Mouse (Mus musculus) hematopoietic stem cell, adult 5-6 weeks (primary cell): ENCODE measurements around the gene Tgfb3. TPM values are rescaled to one million over a fixed set of nuclear protein-coding genes. Genes with fewer than 3 reads are reported as not detected.
A peak's percentile ranks its signal among the peaks of the same experiment; 100 is the strongest.

ENCODE experiments used
- ATAC-seq, 2 experiments: fragments of 125-278 bp in 1 of 2; replicated peaks in 1 of 2; 2 replicates each; pipeline ENCODE4 v1.8.0; 2016 to 2017; ENCODE audit warnings: inconsistent platforms in 2 of 2, mild to moderate bottlenecking in 2 of 2, moderate number of reproducible peaks in 2 of 2, low read depth in 1 of 2, moderate TSS enrichment in 1 of 2; ENCODE audit not compliant: low FRiP score in 2 of 2, poor library complexity in 2 of 2, severe bottlenecking in 2 of 2, insufficient read depth in 1 of 2, low TSS enrichment in 1 of 2
- total RNA-seq: library from RNA; stranded (forward); fragments of 172-1452, 232-1000 nt; gene quantifications from 2 replicates; pipeline ENCODE4 v1.2.3, GENCODE M21; 2017

The Tgfb3 gene
- total RNA-seq, 1 experiment from 2014 or later = 0.55 TPM

- ATAC-seq = no peak
Measured at GRCm38 (mm10) chr12:86088042-86088441, 9.2 kb upstream of the Tgfb3 start.

DNA sequence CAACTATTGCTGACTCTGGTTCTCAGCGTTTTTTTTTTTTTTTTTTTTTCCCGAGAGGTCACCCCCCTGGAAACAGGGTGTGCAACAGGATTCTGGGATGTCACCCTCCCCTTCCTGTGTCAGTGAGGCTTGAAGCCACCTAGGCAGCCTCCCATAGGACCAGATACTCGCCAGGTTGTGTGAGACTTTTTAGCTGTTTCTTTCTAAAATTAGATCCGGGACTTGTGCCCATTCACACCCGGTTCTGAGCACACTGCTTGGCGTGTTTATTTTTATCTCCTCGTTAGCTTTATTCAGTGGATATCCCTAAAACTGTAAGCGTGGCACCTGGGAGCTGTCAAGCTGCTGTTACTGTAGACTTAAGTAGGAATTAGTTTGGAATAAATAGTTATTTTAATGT lies 7.7 kb upstream of the Tgfb3 start:
- no peak for ATAC-seq

DNA sequence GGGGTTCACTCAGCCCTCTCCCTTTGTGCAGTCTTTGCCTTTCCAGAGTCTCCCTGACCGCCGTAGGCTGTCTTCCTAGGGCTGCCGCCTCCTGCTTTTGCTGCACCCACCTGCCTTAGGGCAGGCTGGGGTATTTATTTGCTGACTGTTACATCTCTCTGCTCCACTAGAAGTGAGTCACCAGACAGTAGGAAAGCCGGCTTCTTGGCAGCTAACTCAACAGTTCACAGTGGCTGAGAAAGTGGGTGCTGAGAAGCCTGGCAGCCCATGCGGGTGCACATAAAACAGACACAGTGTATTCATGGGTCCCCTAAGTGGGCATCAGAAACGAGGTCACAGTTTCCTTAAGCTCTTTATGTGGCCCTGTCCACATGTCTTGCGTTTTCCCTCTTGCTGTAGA lies 7.0 kb upstream of the Tgfb3 start:
- ATAC-seq = no peak

DNA sequence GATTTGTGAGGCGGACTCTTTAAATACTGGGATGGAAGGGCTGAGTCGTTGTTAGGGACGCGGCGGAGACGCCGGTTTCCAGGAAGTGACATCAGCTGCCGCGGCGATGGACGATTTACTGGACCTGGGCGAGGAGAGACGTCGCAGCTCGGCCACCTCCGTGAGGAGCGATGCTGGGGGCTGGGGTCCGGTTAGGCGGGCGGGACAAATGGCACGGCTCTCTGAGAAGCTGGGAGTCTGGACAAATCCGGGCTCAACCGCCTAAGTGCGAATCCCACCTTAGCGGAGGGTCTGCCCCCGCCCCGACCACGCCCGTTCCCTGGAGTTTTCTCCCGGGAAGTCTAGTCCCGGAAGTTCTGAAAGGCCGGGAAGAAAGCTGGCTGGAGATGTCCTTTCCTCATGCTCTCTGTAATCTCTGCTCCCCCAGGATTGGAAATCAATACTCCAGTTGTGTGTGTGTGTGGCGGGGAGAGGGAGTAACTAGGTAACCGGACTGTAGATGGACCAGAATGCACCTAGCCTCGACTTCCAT lies 3.7 kb upstream of the Tgfb3 start, which contains the start of gene Ift43:
Gene Ift43, plus strand, starts transcription at position 61 of the 532 bp plus-strand sequence.
- peak in 1 of 2 experiments; percentile 49; a peak in 3 of 4 replicates for ATAC-seq

- ATAC-seq = peak; percentile 90 to 93
Measured at GRCm38 (mm10) chr12:86079202-86079667, 394 bp upstream of the Tgfb3 start.

DNA sequence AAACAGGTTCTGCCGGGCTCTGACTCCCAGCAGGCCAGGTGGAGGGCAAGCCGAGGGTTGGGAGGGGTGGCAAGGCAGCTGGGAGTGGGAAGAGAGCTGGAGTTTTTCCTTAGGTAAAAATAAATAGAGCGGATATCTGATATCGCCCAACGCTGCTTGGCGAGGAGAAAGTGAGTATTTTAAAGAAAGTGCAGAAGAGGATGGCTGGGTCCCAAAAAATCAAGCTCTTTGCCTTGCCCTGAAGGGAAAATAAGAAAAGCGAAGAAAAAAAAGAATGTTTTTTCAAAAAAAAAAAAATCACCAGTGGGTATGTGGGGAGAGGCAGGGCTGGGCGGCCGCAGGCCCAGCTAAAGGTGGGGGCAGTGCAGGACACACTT lies 677 bp downstream of the Tgfb3 start:
- ATAC-seq = no peak

DNA sequence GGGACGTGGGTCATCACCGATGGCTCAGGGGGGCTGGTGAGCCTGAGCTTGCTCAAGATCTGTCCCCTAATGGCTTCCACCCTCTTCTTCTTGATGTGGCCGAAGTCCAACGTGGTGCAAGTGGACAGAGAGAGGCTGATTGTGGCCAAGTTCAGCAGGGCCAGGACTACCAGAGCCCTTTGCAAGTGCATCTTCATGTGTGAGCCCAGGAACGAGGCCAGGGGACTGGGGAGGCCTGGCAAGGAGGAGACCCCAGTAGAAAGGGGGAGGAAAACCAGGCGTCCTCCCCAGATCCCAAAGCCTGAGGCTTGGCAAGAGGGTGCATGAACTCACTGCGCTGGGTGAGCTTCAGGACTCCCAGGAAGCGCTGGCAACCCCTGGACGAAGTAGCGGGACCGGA lies 1.1 kb downstream of the Tgfb3 start:
- no peak for ATAC-seq

DNA sequence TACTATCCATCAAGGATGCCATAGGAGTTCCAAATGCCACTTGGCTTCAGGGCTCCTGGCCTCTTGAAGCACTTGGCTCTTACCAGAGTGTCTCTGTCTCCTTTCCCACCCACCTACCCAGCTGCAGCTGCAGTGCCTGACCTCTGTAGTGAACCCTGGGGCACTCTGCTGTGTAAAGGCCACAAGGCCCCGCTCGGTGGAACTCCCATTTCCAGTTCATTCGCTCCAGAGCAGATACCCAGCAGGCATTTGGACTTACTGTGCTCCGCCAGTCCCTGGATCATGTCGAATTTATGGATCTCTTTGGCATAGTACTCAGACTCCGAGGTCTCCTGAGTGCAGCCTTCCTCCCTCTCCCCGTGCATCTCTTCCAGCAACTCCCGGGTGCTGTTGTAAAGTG lies 1.5 kb downstream of the Tgfb3 start:
- ATAC-seq = no peak

- ATAC-seq = no peak
Measured at GRCm38 (mm10) chr12:86076321-86076901, 2.4 kb downstream of the Tgfb3 start.

- ATAC-seq = no peak
Measured at GRCm38 (mm10) chr12:86075358-86075757, 3.5 kb downstream of the Tgfb3 start.

DNA sequence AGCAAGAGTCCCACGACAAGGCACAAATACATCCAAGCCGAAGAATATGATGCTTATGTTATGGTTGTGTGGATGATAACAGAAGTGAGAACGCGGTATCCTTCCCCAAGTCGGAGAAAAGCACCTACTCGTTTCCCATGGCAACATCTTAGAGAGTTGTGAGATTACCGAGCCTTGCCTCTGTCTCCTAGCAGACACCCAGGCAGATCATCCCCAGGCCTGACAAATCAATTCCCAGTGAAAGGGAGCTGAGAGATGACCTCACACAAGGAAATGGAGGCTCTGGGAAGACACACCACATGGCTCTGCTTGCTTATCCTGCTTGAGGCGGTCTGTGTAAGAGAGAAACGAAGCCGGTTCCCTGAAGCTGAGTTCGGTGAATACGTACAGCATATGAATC lies 4.2 kb downstream of the Tgfb3 start:
- no peak for ATAC-seq

GRCm38 (mm10) chr12:86071432-86071831 lies 7.4 kb downstream of the Tgfb3 start:
- no peak for ATAC-seq

- ATAC-seq = no peak
Measured at GRCm38 (mm10) chr12:86064796-86065195, 14.0 kb downstream of the Tgfb3 start.

GRCm38 (mm10) chr12:86059341-86059740 lies 19.5 kb downstream of the Tgfb3 start:
- no peak for ATAC-seq

DNA sequence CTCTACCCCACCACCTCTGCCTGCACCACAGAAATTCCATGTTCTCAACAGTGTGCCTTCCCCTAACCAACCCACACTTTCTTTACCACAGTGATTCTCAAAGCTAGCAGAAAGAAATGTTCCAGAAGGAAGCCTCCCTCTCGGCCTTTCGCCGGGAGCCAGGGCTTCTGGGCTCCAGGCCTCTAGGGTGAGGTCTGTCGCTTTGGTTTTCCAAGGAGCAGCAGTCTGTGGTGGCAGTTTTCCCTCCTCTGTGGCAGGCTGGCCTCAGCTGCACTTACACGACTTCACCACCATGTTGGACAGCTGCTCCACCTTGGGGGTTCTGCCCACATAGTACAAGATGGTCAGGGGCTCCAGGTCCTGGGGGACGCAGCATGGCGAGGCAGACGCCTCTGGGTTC lies 21.3 kb downstream of the Tgfb3 start:
- ATAC-seq = no peak

GRCm38 (mm10) chr12:86056976-86057375 lies 21.9 kb downstream of the Tgfb3 start:
- ATAC-seq = no peak

DNA sequence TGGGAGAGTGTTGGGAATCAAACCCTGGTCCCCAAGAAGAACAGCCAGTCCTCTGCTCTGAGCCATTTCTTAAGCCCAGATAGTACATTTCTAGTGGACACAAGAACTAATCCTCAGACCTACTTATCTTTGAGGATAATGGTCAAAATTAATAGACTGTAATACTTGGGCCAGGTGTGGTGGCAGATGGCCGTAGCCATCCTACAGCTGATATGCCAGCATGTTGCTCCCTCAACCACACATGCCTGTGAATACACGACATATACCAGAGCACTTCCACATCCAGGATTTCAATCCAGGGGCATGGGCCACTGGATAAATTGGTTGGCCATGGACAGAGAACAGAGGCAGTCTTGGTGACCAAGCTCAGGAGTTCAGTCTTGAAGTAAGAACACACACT lies 23.5 kb downstream of the Tgfb3 start:
- ATAC-seq = no peak

DNA sequence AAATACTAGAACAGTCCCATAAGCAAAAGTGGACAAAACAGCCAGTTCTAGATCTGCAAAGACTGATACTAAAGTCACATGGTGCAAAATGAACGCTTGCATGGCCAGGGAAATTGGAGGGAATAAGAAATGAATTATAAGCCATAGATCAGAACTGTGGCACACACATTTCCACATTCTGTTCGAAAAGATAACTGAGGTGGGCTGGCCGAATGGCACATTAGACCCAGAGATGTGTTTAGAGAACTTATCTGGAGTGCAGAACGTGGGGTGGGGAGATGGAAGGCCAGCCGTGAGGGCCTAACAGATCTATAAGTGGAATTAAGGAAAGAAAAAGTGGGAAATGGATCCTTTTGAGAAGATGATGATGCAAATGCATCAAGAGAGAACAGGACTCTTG lies 27.4 kb downstream of the Tgfb3 start:
- ATAC-seq = no peak

GRCm38 (mm10) chr12:86049813-86050212 lies 29.0 kb downstream of the Tgfb3 start:
- no peak for ATAC-seq
